Mouse (Mus musculus) CH12.LX (cell line): ENCODE measurements around the gene Tnni3. TPM values are rescaled to one million over a fixed set of nuclear protein-coding genes. Genes with fewer than 3 reads are reported as not detected.

Experiments
- DNase-seq: peaks from one replicate; pipeline ENCODE4 v3.0.0-alpha.2; 2013; ENCODE audit errors: extremely low read depth
- H3K27ac ChIP-seq: 2 replicates; pipeline ENCODE4 v1.5.1; 2012; ENCODE audit warnings: low read depth, mild to moderate bottlenecking, control low read depth, moderate library complexity; ENCODE audit not compliant: insufficient read depth
- H3K27me3 ChIP-seq: replicated peaks from 2 replicates; pipeline ENCODE3; 2012; ENCODE audit warnings: inconsistent platforms
- H3K36me3 ChIP-seq, 2 experiments: replicated peaks in 1 of 2; 2 replicates each; pipeline versions ENCODE3 to v1.6.1; 2012; ENCODE audit warnings: inconsistent platforms in 1 of 2, low read length in 1 of 2, mild to moderate bottlenecking in 1 of 2, mixed read lengths in 1 of 2, moderate library complexity in 1 of 2; ENCODE audit not compliant: control insufficient read depth in 1 of 2, insufficient read depth in 1 of 2
- H3K4me1 ChIP-seq, 2 experiments: 2 replicates each; pipeline ENCODE4 v1.6.1; 2012; ENCODE audit warnings: inconsistent platforms in 1 of 2, moderate library complexity in 1 of 2; ENCODE audit not compliant: insufficient read depth in 2 of 2, control insufficient read depth in 1 of 2
- H3K4me2 ChIP-seq: 2 replicates; pipeline ENCODE4 v1.6.1; 2012; ENCODE audit warnings: low read depth, mild to moderate bottlenecking, control low read depth; ENCODE audit not compliant: poor library complexity, insufficient read depth, severe bottlenecking
- H3K4me3 ChIP-seq, 3 experiments: fragments of 150-350 bp in 1 of 3; sonication (generic) in 1 of 3; replicated peaks in 1 of 3; 2 replicates each; pipeline versions ENCODE3 to v1.5.1; 2011 to 2012; ENCODE audit warnings: low read depth in 2 of 3, low read length in 2 of 3, mild to moderate bottlenecking in 2 of 3, moderate library complexity in 2 of 3, control low read depth in 1 of 3, improper control_type of control experiment in 1 of 3, inconsistent platforms in 1 of 3, mixed read lengths in 1 of 3; ENCODE audit not compliant: poor library complexity in 1 of 3
- H3K79me2 ChIP-seq: replicated peaks from 2 replicates; pipeline ENCODE4 v1.6.1; 2012; ENCODE audit warnings: mild to moderate bottlenecking, moderate library complexity; ENCODE audit not compliant: control insufficient read depth, poor library complexity, insufficient read depth, severe bottlenecking; ENCODE audit errors: extremely low read depth
- H3K9ac ChIP-seq: 2 replicates; pipeline ENCODE4 v1.6.1; 2012; ENCODE audit warnings: low read depth, mild to moderate bottlenecking, control low read depth, moderate library complexity; ENCODE audit not compliant: insufficient read depth
- H3K9me3 ChIP-seq: replicated peaks from 2 replicates; pipeline ENCODE3; 2012; ENCODE audit warnings: low read length, inconsistent platforms, mixed read lengths
- BHLHE40 ChIP-seq: IDR thresholded peaks from 2 replicates; pipeline ENCODE4 v1.6.1; 2011; ENCODE audit warnings: mild to moderate bottlenecking, low read depth, low read length, improper control_type of control experiment
- CHD1 ChIP-seq: IDR thresholded peaks from 2 replicates; pipeline ENCODE4 v1.6.1; 2012; ENCODE audit warnings: low read depth, low read length, improper control_type of control experiment, inconsistent platforms
- CHD2 ChIP-seq: IDR thresholded peaks from 2 replicates; pipeline ENCODE4 v1.6.1; 2011; ENCODE audit warnings: low read length, improper control_type of control experiment
- CTCF ChIP-seq, 2 experiments: IDR thresholded peaks in 1 of 2; conservative IDR thresholded peaks in 1 of 2; 2 replicates each; pipeline ENCODE4 v1.5.1; 2011 to 2012; ENCODE audit warnings: low read depth in 2 of 2, low read length in 2 of 2, improper control_type of control experiment in 1 of 2, inconsistent platforms in 1 of 2, mild to moderate bottlenecking in 1 of 2, moderate library complexity in 1 of 2
- E2F4 ChIP-seq: IDR thresholded peaks from 2 replicates; pipeline ENCODE4 v1.6.1; 2011; ENCODE audit warnings: low read depth, low read length, improper control_type of control experiment; ENCODE audit not compliant: insufficient replicate concordance
- EP300 ChIP-seq: IDR thresholded peaks from 2 replicates; pipeline ENCODE4 v1.6.1; 2011; ENCODE audit warnings: low read length, improper control_type of control experiment
- GABPA ChIP-seq: IDR thresholded peaks from 2 replicates; pipeline ENCODE4 v1.6.1; 2012; ENCODE audit warnings: low read depth, low read length, improper control_type of control experiment, inconsistent platforms; ENCODE audit not compliant: insufficient replicate concordance
- HCFC1 ChIP-seq: IDR thresholded peaks from 2 replicates; pipeline ENCODE4 v1.6.1; 2012; ENCODE audit warnings: low read depth, mild to moderate bottlenecking, inconsistent platforms, low read length, improper control_type of control experiment
- JUN ChIP-seq: IDR thresholded peaks from 2 replicates; pipeline ENCODE4 v1.6.1; 2011; ENCODE audit warnings: low read depth, mild to moderate bottlenecking, low read length, improper control_type of control experiment, moderate library complexity; ENCODE audit not compliant: insufficient read depth
- JUND ChIP-seq: conservative IDR thresholded peaks from 2 replicates; pipeline ENCODE4 v1.6.1; 2011; ENCODE audit warnings: low read depth, low read length, improper control_type of control experiment
- KAT2A ChIP-seq: IDR thresholded peaks from 2 replicates; pipeline ENCODE4 v1.6.1; 2012; ENCODE audit warnings: low read length, improper control_type of control experiment, inconsistent platforms; ENCODE audit not compliant: insufficient replicate concordance
- MAFK ChIP-seq: IDR thresholded peaks from 2 replicates; pipeline ENCODE4 v1.6.1; 2011; ENCODE audit warnings: low read length, improper control_type of control experiment; ENCODE audit not compliant: insufficient replicate concordance
- MAX ChIP-seq: IDR thresholded peaks from 2 replicates; pipeline ENCODE4 v1.6.1; 2011; ENCODE audit warnings: low read length, improper control_type of control experiment
- MAZ ChIP-seq: IDR thresholded peaks from 2 replicates; pipeline ENCODE4 v1.6.1; 2012; ENCODE audit warnings: low read depth, mild to moderate bottlenecking, inconsistent platforms, low read length, improper control_type of control experiment, moderate library complexity
- MXI1 ChIP-seq: IDR thresholded peaks from 2 replicates; pipeline ENCODE4 v1.6.1; 2011; ENCODE audit warnings: mild to moderate bottlenecking, low read depth, low read length, improper control_type of control experiment
- MYC ChIP-seq: IDR thresholded peaks from 2 replicates; pipeline ENCODE4 v1.6.1; 2011; ENCODE audit warnings: low read depth, mild to moderate bottlenecking, improper control_type of control experiment, low read length
- NRF1 ChIP-seq: IDR thresholded peaks from 2 replicates; pipeline ENCODE4 v1.6.1; 2014; ENCODE audit warnings: low read depth, mild to moderate bottlenecking, inconsistent platforms, low read length, improper control_type of control experiment, moderate library complexity
- PAX5 ChIP-seq: IDR thresholded peaks from 2 replicates; pipeline ENCODE4 v1.6.1; 2012; ENCODE audit warnings: low read length, inconsistent platforms, mixed read lengths
- POLR2A ChIP-seq: IDR thresholded peaks from 2 replicates; pipeline ENCODE4 v1.6.1; 2011; ENCODE audit warnings: low read depth, mild to moderate bottlenecking, improper control_type of control experiment, low read length
- RAD21 ChIP-seq: IDR thresholded peaks from 2 replicates; pipeline ENCODE4 v1.6.1; 2011; ENCODE audit warnings: low read depth, mild to moderate bottlenecking, low read length, improper control_type of control experiment, moderate library complexity
- RCOR1 ChIP-seq: conservative IDR thresholded peaks from 2 replicates; pipeline ENCODE4 v1.6.1; 2012; ENCODE audit warnings: low read depth, mild to moderate bottlenecking, inconsistent platforms, low read length, improper control_type of control experiment
- SIN3A ChIP-seq: IDR thresholded peaks from 2 replicates; pipeline ENCODE4 v1.6.1; 2012; ENCODE audit warnings: low read length, improper control_type of control experiment, inconsistent platforms
- SMC3 ChIP-seq: IDR thresholded peaks from 2 replicates; pipeline ENCODE4 v1.6.1; 2011; ENCODE audit warnings: low read depth, low read length, improper control_type of control experiment
- UBTF ChIP-seq: IDR thresholded peaks from 2 replicates; pipeline ENCODE4 v1.6.1; 2012; ENCODE audit warnings: low read depth, mild to moderate bottlenecking, inconsistent platforms, low read length, improper control_type of control experiment, moderate library complexity
- USF1 ChIP-seq: IDR thresholded peaks from 2 replicates; pipeline ENCODE4 v1.6.1; 2014; ENCODE audit warnings: low read depth, mild to moderate bottlenecking, inconsistent platforms, low read length, improper control_type of control experiment
- ZC3H11A ChIP-seq: IDR thresholded peaks from 2 replicates; pipeline ENCODE4 v1.6.1; 2012; ENCODE audit warnings: low read depth, mild to moderate bottlenecking, inconsistent platforms, low read length, improper control_type of control experiment
- ZMIZ1 ChIP-seq: IDR thresholded peaks from 2 replicates; pipeline ENCODE4 v1.6.1; 2012; ENCODE audit warnings: low read depth, mild to moderate bottlenecking, inconsistent platforms, low read length, improper control_type of control experiment
- dilution Hi-C: fragments of 300-500 bp; cut with MboI; formaldehyde crosslinking; loops from 2 replicates; pipeline ENCODE4 v1.14.3; 2020; ENCODE audit warnings: low sequenced_read_pairs; ENCODE audit not compliant: extremely low pct_unique_long_range_greater_than_20kb, extremely low pct_ligation_motif_present
- in situ Hi-C: fragments of 300-500 bp; cut with MboI; formaldehyde crosslinking; loops from 3 replicates; pipeline ENCODE4 v1.14.3; 2019; ENCODE audit warnings: low sequenced_read_pairs, low pct_ligation_motif_present, low pct_unique_long_range_greater_than_20kb, mixed read lengths
- polyA plus RNA-seq: library from polyadenylated mRNA; unstranded; fragments of >175 nt; gene quantifications from 2 replicates; pipeline ENCODE4 v1.2.1, GENCODE M21; 2012; ENCODE audit warnings: low read depth; ENCODE audit not compliant: insufficient read length
- total RNA-seq, 2 experiments: library from RNA; depleted of rRNA; stranded (reverse); fragments of 300-350 nt in 1 of 2; fragments of >200 nt in 1 of 2; gene quantifications; 2 replicates each; pipeline ENCODE4 v1.2.3; 2012 to 2014

Gene Tnni3
- total and polyA plus RNA-seq, 3 experiments, result 0.51 to 2.0 (median 0.64) TPM

DNA sequence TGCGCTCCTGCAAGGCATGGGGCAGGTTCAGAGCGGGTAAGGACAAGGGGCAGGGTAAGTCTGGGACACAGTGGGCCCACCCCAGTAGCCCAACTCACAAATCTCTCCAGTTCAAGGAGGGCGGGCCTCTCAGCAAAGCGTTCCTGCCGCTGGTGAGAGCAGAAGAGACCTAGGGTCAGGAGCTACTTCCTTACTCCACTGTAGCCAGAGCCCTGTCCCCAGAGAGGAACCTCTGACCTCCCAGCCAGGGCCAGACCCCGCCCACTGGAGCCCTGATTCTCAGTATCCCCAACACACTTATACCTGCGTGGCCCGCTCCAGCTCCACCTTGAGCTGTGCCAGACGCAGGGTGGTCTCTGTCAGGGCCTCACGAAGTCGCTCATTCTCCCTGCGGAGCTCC lies 41.7 kb downstream of the Tnni3 start:
- H3K36me3 ChIP-seq, result peaks cover 83 to 100% of the 10 kb centered on the region in 2 experiments
- H3K4me1 ChIP-seq, result no peaks in the 10 kb centered on the region
- H3K4me3 ChIP-seq, result no peak overlapping the region
- H3K27ac ChIP-seq, result no peak overlapping the region
- dilution Hi-C loops, result no loop called here
- H3K79me2 ChIP-seq, result no peaks in the 10 kb centered on the region
- TF ChIP-seq GABPA (no peak), ZMIZ1 (no peak), MAZ (no peak), HCFC1 (no peak), MAX (no peak), E2F4 (no peak), SIN3A (no peak), ZC3H11A (no peak), POLR2A (no peak), RAD21 (no peak), BHLHE40 (no peak), UBTF (no peak), PAX5 (no peak)
- no peaks in the 10 kb centered on the region for H3K9me3 ChIP-seq
- no peak for DNase-seq
- no peak overlapping the region for H3K9ac ChIP-seq
- H3K4me2 ChIP-seq, result no peak overlapping the region
- in situ Hi-C loops, result no loop called here
- H3K27me3 ChIP-seq, result no peaks in the 10 kb centered on the region

DNA sequence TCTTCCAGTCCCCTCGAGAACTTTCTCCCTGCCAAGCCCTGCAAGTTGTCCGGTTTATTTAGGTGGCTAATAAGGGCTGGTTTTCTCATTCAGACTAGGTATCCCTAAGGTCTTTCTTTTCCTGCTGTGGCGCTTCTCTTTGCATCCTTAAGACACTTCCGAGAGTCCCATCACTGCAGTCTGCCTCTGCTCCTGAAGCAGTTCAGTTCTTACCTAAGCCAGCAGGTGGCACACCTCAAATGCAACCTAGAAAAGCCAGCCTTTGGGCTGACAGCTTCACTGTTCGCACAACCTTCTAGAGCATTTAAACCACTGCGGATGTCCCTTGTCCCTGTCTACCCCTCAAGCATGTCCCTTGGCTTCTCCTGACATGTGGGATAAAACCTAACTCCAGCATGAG lies 44.4 kb downstream of the Tnni3 start:
- Histone ChIP-seq H3K27me3 (no peaks in the 10 kb centered on the region), H3K4me3 (no peak overlapping the region), H3K4me1 (no peaks in the 10 kb centered on the region), H3K27ac (no peak overlapping the region), H3K4me2 (no peak overlapping the region), H3K9me3 (no peaks in the 10 kb centered on the region), H3K36me3 (peaks cover 59 to 91% of the 10 kb centered on the region in 2 experiments)
- dilution Hi-C loops, result no loop called here
- TF ChIP-seq CTCF (conservative IDR thresholded peaks at IDR 0.05 in 1 of 2, IDR thresholded peaks at IDR 0.05 in 1 of 2; ENCODE audit: low read depth in 2 of 2, low read length in 2 of 2) (peak; percentile 43 to 66), SMC3 (peak; percentile 68), RCOR1 (no peak), RAD21 (peak; percentile 22)
- TF ChIP-seq, all 38 proteins: peak for 3
- Histone ChIP-seq H3K79me2 (no peaks in the 10 kb centered on the region), H3K9ac (no peak overlapping the region)
- in situ Hi-C loops, result loop anchor here (5.0 kb wide), 1 partner anchor 48 kb away; no protein-coding TSS in a partner anchor
- DNase-seq, result peak; percentile 45

DNA sequence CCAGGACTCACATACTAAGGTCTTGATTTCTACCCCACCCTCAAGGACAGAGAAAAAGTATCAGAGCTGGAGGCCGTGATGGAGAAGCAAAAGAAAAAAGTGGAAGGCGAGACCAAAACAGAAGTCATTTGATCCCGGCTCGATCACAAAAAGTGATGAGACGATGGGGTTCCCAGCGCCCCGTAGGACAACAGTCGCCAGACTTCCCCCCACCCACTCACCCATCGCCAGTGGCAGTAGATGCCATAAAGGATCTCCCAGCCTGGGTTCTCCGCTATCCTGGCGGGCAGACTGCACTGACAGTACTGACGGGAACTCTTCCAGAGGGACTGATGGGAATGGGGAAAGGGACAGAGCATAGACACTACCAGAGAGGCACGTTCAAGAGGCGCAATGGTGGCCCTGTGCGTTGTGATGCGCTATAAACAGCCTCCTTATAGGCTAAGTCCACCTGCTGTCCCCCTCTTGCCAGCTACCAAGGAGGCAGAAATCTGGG lies 45.2 kb downstream of the Tnni3 start:
- dilution Hi-C loops, result no loop called here
- TF ChIP-seq HCFC1 (no peak), KAT2A (no peak), MAZ (no peak), MXI1 (no peak), MYC (no peak), CTCF (conservative IDR thresholded peaks at IDR 0.05 in 1 of 2, IDR thresholded peaks at IDR 0.05 in 1 of 2; ENCODE audit: low read depth in 2 of 2, low read length in 2 of 2) (no peak), USF1 (no peak), MAFK (no peak), GABPA (no peak), JUND (no peak), RAD21 (no peak), CHD1 (no peak), POLR2A (no peak), EP300 (no peak), JUN (no peak), CHD2 (no peak), NRF1 (no peak), SMC3 (no peak)
- H3K9ac ChIP-seq, result no peak overlapping the region
- peaks cover 52 to 85% of the 10 kb centered on the region in 2 experiments for H3K36me3 ChIP-seq
- no peak overlapping the region for H3K4me3 ChIP-seq
- H3K4me2 ChIP-seq, result no peak overlapping the region
- H3K79me2 ChIP-seq, result no peaks in the 10 kb centered on the region
- no peak overlapping the region for H3K27ac ChIP-seq
- H3K27me3 ChIP-seq, result no peaks in the 10 kb centered on the region
- no peaks in the 10 kb centered on the region for H3K4me1 ChIP-seq
- in situ Hi-C loops, result loop anchor here (5.0 kb wide), 1 partner anchor 48 kb away; no protein-coding TSS in a partner anchor
- H3K9me3 ChIP-seq, result no peaks in the 10 kb centered on the region
- no peak for DNase-seq
